Mouse (Mus musculus): ENCODE data around the gene Scamp3.

The Scamp3 gene

GRCm38 (mm10) chr3:89163643-89164245 is 13.5 kb upstream of the Scamp3 start:
- DNase-seq (ENCODE audit: low read depth, low spot score) = no peak

GRCm38 (mm10) chr3:89164506-89165267 is 12.6 kb upstream of the Scamp3 start, which contains the start of gene Clk2:
Gene Clk2 (plus strand): TSS chr3:89164795.
- peak; percentile 85 for DNase-seq (ENCODE audit: low read depth, low spot score)

- DNase-seq (ENCODE audit: low read depth, low spot score) = no peak
Measured at GRCm38 (mm10) chr3:89165268-89165870, 11.9 kb upstream of the Scamp3 start.

GRCm38 (mm10) chr3:89166945-89167344 is 10.3 kb upstream of the Scamp3 start:
- no peak for DNase-seq (ENCODE audit: low read depth, low spot score)

GRCm38 (mm10) chr3:89174844-89175243 is 2.4 kb upstream of the Scamp3 start:
- no peak for DNase-seq (ENCODE audit: low read depth, low spot score)

- DNase-seq (ENCODE audit: low read depth, low spot score) = no peak
Measured at GRCm38 (mm10) chr3:89175544-89175943, 1.7 kb upstream of the Scamp3 start.

GRCm38 (mm10) chr3:89176421-89176820 is 852 bp upstream of the Scamp3 start:
- DNase-seq (ENCODE audit: low read depth, low spot score) = no peak

GRCm38 (mm10) chr3:89178107-89178385 is 773 bp downstream of the Scamp3 start:
- no peak for DNase-seq (ENCODE audit: low read depth, low spot score)

- DNase-seq (ENCODE audit: low read depth, low spot score) = no peak
Measured at GRCm38 (mm10) chr3:89179056-89179455, 1.8 kb downstream of the Scamp3 start.

- no peak for DNase-seq (ENCODE audit: low read depth, low spot score)
Measured at GRCm38 (mm10) chr3:89181749-89182500, 4.7 kb downstream of the Scamp3 start.

GRCm38 (mm10) chr3:89182531-89183057 is 5.3 kb downstream of the Scamp3 start:
- no peak for DNase-seq (ENCODE audit: low read depth, low spot score)

GRCm38 (mm10) chr3:89183058-89183958 is 6.0 kb downstream of the Scamp3 start, which contains the start of gene Fam189b:
Gene Fam189b (plus strand): TSS chr3:89183143.
- peak; percentile 81 for DNase-seq (ENCODE audit: low read depth, low spot score)

- no peak for DNase-seq (ENCODE audit: low read depth, low spot score)
Measured at GRCm38 (mm10) chr3:89183959-89184315, 6.7 kb downstream of the Scamp3 start.

GRCm38 (mm10) chr3:89187197-89187596 is 9.9 kb downstream of the Scamp3 start:
- no peak for DNase-seq (ENCODE audit: low read depth, low spot score)

GRCm38 (mm10) chr3:89187690-89188477 is 10.6 kb downstream of the Scamp3 start:
- no peak for DNase-seq (ENCODE audit: low read depth, low spot score)

GRCm38 (mm10) chr3:89188478-89188875 is 11.2 kb downstream of the Scamp3 start:
- DNase-seq (ENCODE audit: low read depth, low spot score) = no peak

GRCm38 (mm10) chr3:89190436-89190835 is 13.2 kb downstream of the Scamp3 start:
- no peak for DNase-seq (ENCODE audit: low read depth, low spot score)

GRCm38 (mm10) chr3:89193351-89193750 is 16.1 kb downstream of the Scamp3 start:
- DNase-seq (ENCODE audit: low read depth, low spot score) = no peak

- DNase-seq (ENCODE audit: low read depth, low spot score) = no peak
Measured at GRCm38 (mm10) chr3:89193853-89194252, 16.6 kb downstream of the Scamp3 start.

Measured in embryo, embryonic 11.5 days (tissue).